Comparison of ENCODE assay signal across 8 mouse cellular contexts in the genomic region with DNA sequence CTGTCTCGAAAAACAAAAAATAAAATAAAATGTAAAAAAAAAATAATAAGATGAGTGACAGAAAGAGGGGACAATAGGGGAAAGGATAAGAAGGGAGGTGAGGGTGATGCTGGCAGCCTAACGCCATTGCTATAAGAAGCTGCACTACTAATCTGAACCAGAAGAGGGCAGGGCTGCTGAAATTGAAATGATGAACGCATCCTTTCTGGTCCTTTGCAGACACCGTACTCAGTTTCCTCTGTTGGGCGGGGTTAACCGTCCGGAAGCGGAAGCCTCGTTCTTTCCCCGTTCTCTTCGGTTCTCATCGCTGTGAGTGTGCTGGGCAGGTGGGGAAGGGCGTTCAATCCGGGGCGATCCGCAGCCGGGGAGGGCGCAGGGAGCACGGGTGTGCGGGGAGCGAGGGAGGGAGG. TPM values are rescaled to one million over a fixed set of nuclear protein-coding genes. Genes with fewer than 3 reads are reported as not detected.
DNase-seq lines count a peak whose midpoint lies in the region; ATAC-seq and TF ChIP-seq lines count a peak whose summit lies in the region.

Gene Rpl38, plus strand, starts transcription at position 224 of the 410 bp plus-strand sequence.

- peaks cover 37 to 42% of the 10 kb centered on the region in 2 experiments for H3K36me3 ChIP-seq in CH12.LX (replicated peaks in 1 of 2; ENCODE audit: control insufficient read depth in 1 of 2, insufficient read depth in 1 of 2, low read length in 1 of 2)
- H3K36me3 ChIP-seq in forebrain, embryonic 11.5 days (ENCODE audit: control insufficient read depth, insufficient read depth, low read length): peaks cover 5% of the 10 kb centered on the region; the same call in 1 of the 2 replicates
- H3K36me3 ChIP-seq in heart, embryonic 15.5 days: peaks cover 28% of the 10 kb centered on the region
- H3K36me3 ChIP-seq in liver, embryonic 12.5 days: peaks cover 38% of the 10 kb centered on the region
- H3K36me3 ChIP-seq in splenic B cell, adult 2 months (ENCODE audit: control insufficient read depth, insufficient read depth, low read length, poor library complexity, severe bottlenecking): peaks cover 15% of the 10 kb centered on the region

- no peak; the same call in 1 of the 2 replicates for TF ChIP-seq RAD21 in CH12.LX (IDR thresholded peaks at IDR 0.05; ENCODE audit: low read depth, low read length)

- no peaks in the 10 kb centered on the region for H3K9me3 ChIP-seq in CH12.LX (replicated peaks; ENCODE audit: low read length)
- no peaks in the 10 kb centered on the region for H3K9me3 ChIP-seq in forebrain, embryonic 11.5 days (ENCODE audit: control insufficient read depth, low read length)
- H3K9me3 ChIP-seq in heart, embryonic 15.5 days (replicated peaks): no peaks in the 10 kb centered on the region
- no peaks in the 10 kb centered on the region for H3K9me3 ChIP-seq in liver, embryonic 12.5 days (replicated peaks)

- peak; percentile 99 for DNase-seq in CH12.LX (ENCODE audit: extremely low read depth)
- peak; percentile 95 for DNase-seq in c-Kit-positive CD71-positive TER-119-negative erythroid progenitor cells, embryonic 14.5 days (ENCODE audit: low read depth)
- DNase-seq in forebrain, embryonic 11.5 days (ENCODE audit: low spot score): peak; percentile 93
- DNase-seq in kidney, postnatal 14 days: peak; percentile 95
- DNase-seq in naive thymus-derived CD4-positive, alpha-beta T cell, adult 2 months (ENCODE audit: low read depth): peak; percentile 98
- DNase-seq in splenic B cell, adult 2 months (ENCODE audit: low read depth, low spot score): peak; percentile 98

- H3K27me3 ChIP-seq in CH12.LX (replicated peaks): peaks cover 31% of the 10 kb centered on the region
- no peaks in the 10 kb centered on the region for H3K27me3 ChIP-seq in forebrain, embryonic 11.5 days (ENCODE audit: control insufficient read depth, insufficient read depth, low read length)
- H3K27me3 ChIP-seq in heart, embryonic 15.5 days: peaks cover 15% of the 10 kb centered on the region
- H3K27me3 ChIP-seq in liver, embryonic 12.5 days (replicated peaks): peaks cover 13% of the 10 kb centered on the region; the same call in 1 of the 2 replicates
- no peaks in the 10 kb centered on the region for H3K27me3 ChIP-seq in splenic B cell, adult 2 months (ENCODE audit: control insufficient read depth, insufficient read depth, low read length, poor library complexity, severe bottlenecking)

- dilution Hi-C loops in CH12.LX (cut with MboI; ENCODE audit: extremely low pct_ligation_motif_present, extremely low pct_unique_long_range_greater_than_20kb, low sequenced_read_pairs): no loop called here

- TF ChIP-seq POLR2A in CH12.LX (IDR thresholded peaks at IDR 0.05; ENCODE audit: low read depth, low read length): peak; percentile 97

- H3K9ac ChIP-seq in CH12.LX (ENCODE audit: insufficient read depth, low read depth): peak within 1 kb of the TSS; percentile 91
- H3K9ac ChIP-seq in forebrain, embryonic 11.5 days (ENCODE audit: low read length): peak within 1 kb of the TSS; percentile 93
- H3K9ac ChIP-seq in heart, embryonic 15.5 days: peak within 1 kb of the TSS; percentile 78
- H3K9ac ChIP-seq in liver, embryonic 12.5 days: peak within 1 kb of the TSS; percentile 89

- in situ Hi-C loops in CH12.LX (cut with MboI; ENCODE audit: low pct_ligation_motif_present, low pct_unique_long_range_greater_than_20kb, low sequenced_read_pairs): loop anchor here (25.0 kb wide), 1 partner anchor 956 kb away; the partner anchor contains the start of gene Cpsf4l

- peak within 1 kb of the TSS; percentile 76 to 97 (median 78) for H3K4me3 ChIP-seq in CH12.LX (replicated peaks in 1 of 3; ENCODE audit: low read depth in 2 of 3, low read length in 2 of 3, poor library complexity in 1 of 3)
- H3K4me3 ChIP-seq in forebrain, embryonic 11.5 days (ENCODE audit: low read depth, low read length): peak within 1 kb of the TSS; percentile 89
- peak within 1 kb of the TSS; percentile 90 for H3K4me3 ChIP-seq in heart, embryonic 15.5 days
- peak within 1 kb of the TSS; percentile 85 for H3K4me3 ChIP-seq in liver, embryonic 12.5 days

- TF ChIP-seq EP300 in CH12.LX (IDR thresholded peaks at IDR 0.05; ENCODE audit: low read length): no peak

- WGBS in forebrain, embryonic 11.5 days: under 1% methylated on average over 17 of the region's 21 CpGs
- under 1% methylated on average over 21 of the region's 21 CpGs for WGBS in heart, embryonic 15.5 days
- 1% methylated on average over 21 of the region's 21 CpGs for WGBS in liver, embryonic 12.5 days (ENCODE audit: insufficient replicate concordance)

- ATAC-seq in forebrain, embryonic 11.5 days (replicated peaks; ENCODE audit: low FRiP score): peak; percentile 87
- ATAC-seq in heart, embryonic 15.5 days (replicated peaks; ENCODE audit: insufficient number of reproducible peaks, insufficient read depth, low FRiP score, low read depth): peak; percentile 76
- peak; percentile 81 for ATAC-seq in liver, embryonic 12.5 days

- TF ChIP-seq CTCF in CH12.LX (conservative IDR thresholded peaks at IDR 0.05 in 1 of 2, IDR thresholded peaks at IDR 0.05 in 1 of 2; ENCODE audit: low read depth in 2 of 2, low read length in 2 of 2): peak; percentile 89 to 93

- peaks cover 12 to 41% of the 10 kb centered on the region in 2 experiments for H3K4me1 ChIP-seq in CH12.LX (ENCODE audit: control insufficient read depth in 1 of 2, insufficient read depth in 2 of 2)
- H3K4me1 ChIP-seq in forebrain, embryonic 11.5 days (replicated peaks; ENCODE audit: control insufficient read depth, insufficient read depth, low read length): peaks cover 9% of the 10 kb centered on the region
- peaks cover 21% of the 10 kb centered on the region for H3K4me1 ChIP-seq in heart, embryonic 15.5 days (replicated peaks)
- H3K4me1 ChIP-seq in liver, embryonic 12.5 days: peaks cover 56% of the 10 kb centered on the region

- H3K4me2 ChIP-seq in CH12.LX (ENCODE audit: insufficient read depth, low read depth, poor library complexity, severe bottlenecking): peak within 1 kb of the TSS; percentile 92
- peak within 1 kb of the TSS; percentile 79 for H3K4me2 ChIP-seq in forebrain, embryonic 11.5 days (ENCODE audit: low read depth, low read length, severe bottlenecking)
- H3K4me2 ChIP-seq in heart, embryonic 15.5 days: peak within 1 kb of the TSS; percentile 87
- H3K4me2 ChIP-seq in liver, embryonic 12.5 days: peak within 1 kb of the TSS; percentile 75

- peak within 1 kb of the TSS; percentile 46 for H3K27ac ChIP-seq in CH12.LX (ENCODE audit: insufficient read depth, low read depth)
- H3K27ac ChIP-seq in forebrain, embryonic 11.5 days (ENCODE audit: low read depth, low read length): peak within 1 kb of the TSS; percentile 90
- H3K27ac ChIP-seq in heart, embryonic 15.5 days: peak within 1 kb of the TSS; percentile 90
- peak within 1 kb of the TSS; percentile 84 for H3K27ac ChIP-seq in liver, embryonic 12.5 days

- H3K79me2 ChIP-seq in CH12.LX (replicated peaks; ENCODE audit: control insufficient read depth, extremely low read depth, insufficient read depth, poor library complexity, severe bottlenecking): peaks cover 32% of the 10 kb centered on the region

TF ChIP-seq in CH12.LX, 34 proteins besides CTCF, POLR2A, EP300 and RAD21 (continues in another document):
- TF ChIP-seq USF2 (conservative IDR thresholded peaks at IDR 0.05; ENCODE audit: low read depth, low read length) (no peak), UBTF (IDR thresholded peaks at IDR 0.05; ENCODE audit: low read depth, low read length) (no peak), CHD1 (IDR thresholded peaks at IDR 0.05; ENCODE audit: low read depth, low read length) (no peak), PAX5 (IDR thresholded peaks at IDR 0.05; ENCODE audit: low read length) (no peak), MAFK (IDR thresholded peaks at IDR 0.05; ENCODE audit: insufficient replicate concordance, low read length) (no peak), BHLHE40 (IDR thresholded peaks at IDR 0.05; ENCODE audit: low read depth, low read length) (no peak), USF1 (IDR thresholded peaks at IDR 0.05; ENCODE audit: low read depth, low read length) (no peak), E2F4 (IDR thresholded peaks at IDR 0.05; ENCODE audit: insufficient replicate concordance, low read depth, low read length) (no peak), ZC3H11A (IDR thresholded peaks at IDR 0.05; ENCODE audit: low read depth, low read length) (no peak), MEF2A (IDR thresholded peaks at IDR 0.05; ENCODE audit: borderline replicate concordance, low read depth, low read length) (peak; percentile 80; the same call in 1 of the 2 replicates), MAX (IDR thresholded peaks at IDR 0.05; ENCODE audit: low read length) (peak; percentile 71; the same call in 1 of the 2 replicates), HCFC1 (IDR thresholded peaks at IDR 0.05; ENCODE audit: low read depth, low read length) (peak; percentile 95), POLR2AphosphoS2 (IDR thresholded peaks at IDR 0.05; ENCODE audit: low read depth, low read length) (peak; percentile 87; the same call in 1 of the 2 replicates), MYC (IDR thresholded peaks at IDR 0.05; ENCODE audit: low read depth, low read length) (peak; percentile 97), ETS1 (conservative IDR thresholded peaks at IDR 0.05; ENCODE audit: low read depth, low read length) (peak; percentile 33), ZKSCAN1 (IDR thresholded peaks at IDR 0.05; ENCODE audit: borderline replicate concordance, low read depth, low read length) (no peak), KAT2A (IDR thresholded peaks at IDR 0.05; ENCODE audit: insufficient replicate concordance, low read length) (peak; percentile 97), ZMIZ1 (IDR thresholded peaks at IDR 0.05; ENCODE audit: low read depth, low read length) (peak; percentile 91), JUN (IDR thresholded peaks at IDR 0.05; ENCODE audit: insufficient read depth, low read depth, low read length) (peak; percentile 39), TBP (conservative IDR thresholded peaks at IDR 0.05; ENCODE audit: low read depth, low read length) (peak; percentile 98), NRF1 (IDR thresholded peaks at IDR 0.05; ENCODE audit: low read depth, low read length) (peak; percentile 45; the same call in 1 of the 2 replicates), NELFE (IDR thresholded peaks at IDR 0.05; ENCODE audit: low read depth, low read length) (peak; percentile 96), SIN3A (IDR thresholded peaks at IDR 0.05; ENCODE audit: low read length) (peak; percentile 96), IRF4 (IDR thresholded peaks at IDR 0.05; ENCODE audit: low read depth, low read length) (peak; percentile 77)

RNA-seq across cellular contexts. Expression of gene Rpl38, which starts in this region (rescaled TPM):
- total RNA-seq in CH12.LX (2012; rRNA removed) (5,484 and 5,556 TPM in 2 replicates), CH12.LX (2014; rRNA removed) (3,381 and 4,204 TPM in 2 replicates)
- 1,021 and 1,435 TPM in 2 replicates for polyA plus RNA-seq in CH12.LX (2012; ENCODE audit: insufficient read length, low read depth)
- polyA plus RNA-seq in forebrain, embryonic 11.5 days (2014; fragmentation: Nextera tagmentation; extraction: Ambion mirVana): 852 and 943 TPM in 2 replicates
- polyA plus RNA-seq in heart, embryonic 15.5 days (2015; fragmentation: Nextera tagmentation; extraction: Ambion mirVana): 553 and 775 TPM in 2 replicates
- polyA plus RNA-seq in liver, embryonic 12.5 days (2016; fragmentation: Nextera tagmentation; extraction: Ambion mirVana): 1,173 and 1,181 TPM in 2 replicates

Comparison
In these comparisons a context has a peak if more than half of its experiments do, and no peak if none do; other contexts are left out.
1. Peak in every context shown above with its lines: DNase-seq, ATAC-seq, H3K4me3 ChIP-seq and H3K27ac ChIP-seq.